Mouse (Mus musculus) midbrain, embryonic 13.5 days (tissue): ENCODE measurements around the gene Zfp36l1. TPM values are rescaled to one million over a fixed set of nuclear protein-coding genes. Genes with fewer than 3 reads are reported as not detected.

Experiments used
- ATAC-seq: fragments of 200-750 bp; cut with Nextera tagmentation; 2 replicates; pipeline ENCODE4 v1.8.0; 2017; ENCODE audit warnings: mild to moderate bottlenecking, moderate TSS enrichment, moderate library complexity
- H3K27ac ChIP-seq: fragments of 300-500 bp; sonication (generic); 2 replicates; pipeline ENCODE4 v1.5.1; 2015; ENCODE audit warnings: inconsistent platforms, mild to moderate bottlenecking, moderate library complexity
- H3K27me3 ChIP-seq: fragments of 300-500 bp; sonication (generic); 2 replicates; pipeline ENCODE4 v1.6.1; 2015; ENCODE audit warnings: mild to moderate bottlenecking, inconsistent platforms
- H3K36me3 ChIP-seq: fragments of 300-500 bp; sonication (generic); 2 replicates; pipeline ENCODE4 v1.6.1; 2015; ENCODE audit warnings: mild to moderate bottlenecking, inconsistent platforms
- H3K4me1 ChIP-seq: fragments of 300-500 bp; sonication (generic); replicated peaks from 2 replicates; pipeline ENCODE4 v1.6.1; 2015; ENCODE audit warnings: inconsistent platforms
- H3K4me2 ChIP-seq: fragments of 300-500 bp; sonication (generic); replicated peaks from 2 replicates; pipeline ENCODE4 v1.6.1; 2015; ENCODE audit warnings: moderate library complexity, mild to moderate bottlenecking, inconsistent platforms
- H3K4me3 ChIP-seq: fragments of 300-500 bp; sonication (generic); replicated peaks from 2 replicates; pipeline ENCODE4 v1.5.1; 2015; ENCODE audit warnings: mild to moderate bottlenecking, inconsistent platforms
- H3K9ac ChIP-seq: fragments of 300-500 bp; sonication (generic); replicated peaks from 2 replicates; pipeline ENCODE4 v1.6.1; 2015; ENCODE audit warnings: mild to moderate bottlenecking, inconsistent platforms
- H3K9me3 ChIP-seq: fragments of 300-500 bp; sonication (generic); 2 replicates; pipeline ENCODE4 v1.6.1; 2016; ENCODE audit warnings: mild to moderate bottlenecking, inconsistent platforms
- WGBS: fragments of 180-500 bp; shearing (Covaris S2); methylation state at CpG from one replicate; pipeline ENCODE4 v1.1.7; 2015; 5-methylcytosine and 5-hydroxymethylcytosine counted together
- polyA plus RNA-seq: library from polyadenylated mRNA; unstranded; fragments of >200 nt; fragmentation: Nextera tagmentation; extraction: Ambion mirVana; gene quantifications from 2 replicates; pipeline ENCODE4 v1.2.1, GENCODE M21; 2015

The Zfp36l1 gene
- polyA plus RNA-seq, 1 experiment from 2014 or later, result 60.1 TPM

- Histone ChIP-seq H3K9me3 (no peaks in the 10 kb centered on the region), H3K27me3 (no peaks in the 10 kb centered on the region), H3K9ac (no peak overlapping the region), H3K4me3 (no peak overlapping the region), H3K4me1 (peaks cover 6% of the 10 kb centered on the region; the same call in 1 of the 2 replicates), H3K36me3 (no peaks in the 10 kb centered on the region), H3K4me2 (no peak overlapping the region), H3K27ac (no peak overlapping the region)
- no peak for ATAC-seq
- whole genome bisulfite sequencing, result 21% methylated on average over 7 of the region's 7 CpGs
Observed at GRCm38 (mm10) chr12:80141470-80141869, 28.7 kb upstream of the Zfp36l1 start.

GRCm38 (mm10) chr12:80141011-80141410 lies 28.2 kb upstream of the Zfp36l1 start:
- Histone ChIP-seq H3K4me2 (no peak overlapping the region), H3K4me1 (peaks cover 5% of the 10 kb centered on the region; the same call in 1 of the 2 replicates), H3K27me3 (no peaks in the 10 kb centered on the region), H3K27ac (no peak overlapping the region), H3K36me3 (no peaks in the 10 kb centered on the region), H3K9me3 (no peaks in the 10 kb centered on the region), H3K9ac (no peak overlapping the region), H3K4me3 (no peak overlapping the region)
- WGBS, result 85% methylated on average over 8 of the region's 8 CpGs
- no peak for ATAC-seq

GRCm38 (mm10) chr12:80137744-80138143 lies 24.9 kb upstream of the Zfp36l1 start:
- Histone ChIP-seq H3K27me3 (no peaks in the 10 kb centered on the region), H3K9me3 (no peaks in the 10 kb centered on the region), H3K4me3 (no peak overlapping the region), H3K4me2 (no peak overlapping the region), H3K36me3 (no peaks in the 10 kb centered on the region), H3K9ac (no peak overlapping the region), H3K4me1 (no peaks in the 10 kb centered on the region), H3K27ac (no peak overlapping the region)
- ATAC-seq, result no peak
- WGBS, result 78% methylated on average over 1 of the region's 1 CpGs

- 89% methylated on average over 6 of the region's 6 CpGs for WGBS
- no peak overlapping the region for H3K4me3 ChIP-seq
- peaks cover under 1% of the 10 kb centered on the region for H3K4me1 ChIP-seq
- no peak overlapping the region for H3K4me2 ChIP-seq
- H3K27ac ChIP-seq, result no peak overlapping the region
- no peaks in the 10 kb centered on the region for H3K27me3 ChIP-seq
- H3K36me3 ChIP-seq, result no peaks in the 10 kb centered on the region
- no peak for ATAC-seq
- no peak overlapping the region for H3K9ac ChIP-seq
- H3K9me3 ChIP-seq, result no peaks in the 10 kb centered on the region
Observed at GRCm38 (mm10) chr12:80137246-80137645, 24.4 kb upstream of the Zfp36l1 start.

- Histone ChIP-seq H3K9ac (no peak overlapping the region), H3K4me1 (peaks cover 9% of the 10 kb centered on the region), H3K4me3 (no peak overlapping the region), H3K27ac (no peak overlapping the region), H3K36me3 (no peaks in the 10 kb centered on the region), H3K9me3 (no peaks in the 10 kb centered on the region), H3K27me3 (no peaks in the 10 kb centered on the region), H3K4me2 (no peak overlapping the region)
- ATAC-seq, result no peak
- WGBS, result 91% methylated on average over 12 of the region's 12 CpGs
Observed at GRCm38 (mm10) chr12:80136264-80136930, 23.6 kb upstream of the Zfp36l1 start.

GRCm38 (mm10) chr12:80135173-80135572 lies 22.4 kb upstream of the Zfp36l1 start:
- 93% methylated on average over 8 of the region's 8 CpGs for WGBS
- H3K4me2 ChIP-seq, result no peak overlapping the region
- ATAC-seq, result no peak
- H3K9me3 ChIP-seq, result no peaks in the 10 kb centered on the region
- no peaks in the 10 kb centered on the region for H3K27me3 ChIP-seq
- peaks cover 20% of the 10 kb centered on the region for H3K4me1 ChIP-seq
- no peak overlapping the region for H3K4me3 ChIP-seq
- no peak overlapping the region for H3K9ac ChIP-seq
- no peaks in the 10 kb centered on the region for H3K36me3 ChIP-seq
- H3K27ac ChIP-seq, result no peak overlapping the region

- Histone ChIP-seq H3K9ac (no peak overlapping the region), H3K27ac (no peak overlapping the region)
Observed at GRCm38 (mm10) chr12:80133011-80133545, 20.3 kb upstream of the Zfp36l1 start.

GRCm38 (mm10) chr12:80132250-80133003 lies 19.6 kb upstream of the Zfp36l1 start:
- peak; percentile 93 for ATAC-seq
- H3K9me3 ChIP-seq, result no peaks in the 10 kb centered on the region
- H3K4me3 ChIP-seq, result peak overlapping the region; percentile 59
- peaks cover 27% of the 10 kb centered on the region for H3K4me1 ChIP-seq
- H3K9ac ChIP-seq, result peak overlapping the region; percentile 90
- no peaks in the 10 kb centered on the region for H3K27me3 ChIP-seq
- H3K27ac ChIP-seq, result peak overlapping the region; percentile 97
- H3K4me2 ChIP-seq, result peak overlapping the region; percentile 74
- no peaks in the 10 kb centered on the region for H3K36me3 ChIP-seq
- under 1% methylated on average over 56 of the region's 66 CpGs for WGBS

More at GRCm38 (mm10) chr12:80133011-80133545, 20.3 kb upstream of the Zfp36l1 start:
- WGBS, result 38% methylated on average over 9 of the region's 9 CpGs
- ATAC-seq, result peak; percentile 53
- Histone ChIP-seq H3K4me2 (no peak overlapping the region), H3K9me3 (no peaks in the 10 kb centered on the region), H3K36me3 (no peaks in the 10 kb centered on the region), H3K27me3 (no peaks in the 10 kb centered on the region), H3K4me1 (peaks cover 27% of the 10 kb centered on the region), H3K4me3 (peak overlapping the region; percentile 59; the same call in 1 of the 2 replicates)

GRCm38 (mm10) chr12:80131359-80132249 lies 18.8 kb upstream of the Zfp36l1 start:
- Histone ChIP-seq H3K4me1 (peaks cover 27% of the 10 kb centered on the region), H3K9ac (peak overlapping the region; percentile 90), H3K27me3 (no peaks in the 10 kb centered on the region), H3K9me3 (no peaks in the 10 kb centered on the region), H3K36me3 (no peaks in the 10 kb centered on the region), H3K4me3 (peak overlapping the region; percentile 59), H3K4me2 (peak overlapping the region; percentile 74), H3K27ac (peak overlapping the region; percentile 97)
- 53% methylated on average over 17 of the region's 17 CpGs for WGBS
- ATAC-seq, result peak; percentile 21

- ATAC-seq, result peak; percentile 49
- Histone ChIP-seq H3K36me3 (no peaks in the 10 kb centered on the region), H3K4me2 (peak overlapping the region; percentile 74), H3K4me1 (peaks cover 27% of the 10 kb centered on the region), H3K4me3 (0 out of 2 replicates have a peak overlapping the region, but pooled peaks have one; percentile 4), H3K27ac (peak overlapping the region; percentile 80), H3K9me3 (no peaks in the 10 kb centered on the region), H3K9ac (peak overlapping the region; percentile 42; the same call in 1 of the 2 replicates), H3K27me3 (no peaks in the 10 kb centered on the region)
- 9% methylated on average over 5 of the region's 6 CpGs for WGBS
Observed at GRCm38 (mm10) chr12:80130558-80131358, 17.9 kb upstream of the Zfp36l1 start.

- Histone ChIP-seq H3K9ac (no peak overlapping the region), H3K9me3 (no peaks in the 10 kb centered on the region), H3K4me3 (no peak overlapping the region), H3K27me3 (no peaks in the 10 kb centered on the region), H3K27ac (no peak overlapping the region), H3K4me2 (no peak overlapping the region), H3K36me3 (peaks cover 7% of the 10 kb centered on the region; the same call in 1 of the 2 replicates), H3K4me1 (peaks cover 27% of the 10 kb centered on the region)
- 96% methylated on average over 8 of the region's 8 CpGs for WGBS
- no peak for ATAC-seq
Observed at GRCm38 (mm10) chr12:80129531-80129930, 16.7 kb upstream of the Zfp36l1 start.
